18 mouse cellular contexts compared by ENCODE assay signal in the genomic region with DNA sequence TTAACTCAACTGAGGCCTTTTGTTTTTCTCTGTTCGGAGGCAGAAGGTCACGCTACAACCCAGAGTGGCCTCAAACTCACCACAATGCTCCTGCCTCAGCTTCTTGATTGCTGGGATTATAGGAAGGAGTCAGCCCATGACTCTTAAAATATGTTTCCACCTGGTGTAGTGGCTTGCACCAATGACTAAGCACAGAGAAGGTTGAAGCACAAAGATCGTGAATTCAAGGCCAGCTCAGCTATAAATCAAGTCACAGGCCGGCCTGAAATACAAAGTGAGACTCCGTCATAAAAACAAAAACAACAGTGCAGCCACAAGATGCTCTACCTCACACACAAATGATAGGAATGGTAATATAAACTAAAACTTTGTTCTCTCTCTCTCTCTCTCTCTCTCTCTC. TPM values are rescaled to one million over a fixed set of nuclear protein-coding genes. Genes with fewer than 3 reads are reported as not detected.
"Had no signal": no experiment of that assay in that cellular context is flagged by ENCODE, and none has a peak within 500 bp of the region (broad histone marks: within the 10 kb centered on the region; RNA-seq: fewer than 3 reads in every experiment).

No protein-coding gene starts in this region.

- H3K36me3 ChIP-seq: limb, embryonic 10.5 days; limb, embryonic 13.5 days; liver, embryonic 12.5 days; liver, embryonic 15.5 days; lung, embryonic 15.5 days; midbrain, embryonic 13.5 days; stomach, embryonic 15.5 days had no signal

- H3K4me3 ChIP-seq: limb, embryonic 10.5 days; limb, embryonic 13.5 days; liver, embryonic 12.5 days; liver, embryonic 15.5 days; lung, embryonic 15.5 days; midbrain, embryonic 13.5 days; stomach, embryonic 15.5 days had no signal

- H3K9ac ChIP-seq: limb, embryonic 13.5 days; liver, embryonic 12.5 days; liver, embryonic 15.5 days; lung, embryonic 15.5 days; midbrain, embryonic 13.5 days; stomach, embryonic 15.5 days had no signal

- DNase-seq: kidney, adult 18-20 months; kidney, adult 9 months; kidney, postnatal 14 days; kidney, postnatal 4 days; liver; lung, adult 18-20 months; right cerebral cortex, postnatal 25 days; spleen, adult 18-20 months; thymus, postnatal 25 days had no signal

- H3K9me3 ChIP-seq: limb, embryonic 10.5 days; liver, embryonic 12.5 days; liver, embryonic 15.5 days; lung, embryonic 15.5 days; midbrain, embryonic 13.5 days; stomach, embryonic 15.5 days had no signal

- H3K27me3 ChIP-seq: limb, embryonic 13.5 days; liver, embryonic 12.5 days; liver, embryonic 15.5 days; lung, embryonic 15.5 days; midbrain, embryonic 13.5 days; stomach, embryonic 15.5 days had no signal

- H3K4me1 ChIP-seq: limb, embryonic 13.5 days; liver, embryonic 12.5 days; liver, embryonic 15.5 days; lung, embryonic 15.5 days; stomach, embryonic 15.5 days had no signal

- H3K4me2 ChIP-seq: limb, embryonic 13.5 days; liver, embryonic 12.5 days; liver, embryonic 15.5 days; lung, embryonic 15.5 days; midbrain, embryonic 13.5 days; stomach, embryonic 15.5 days had no signal

- ATAC-seq: liver, embryonic 12.5 days; midbrain, embryonic 13.5 days had no signal

- H3K27ac ChIP-seq: limb, embryonic 10.5 days; limb, embryonic 13.5 days; liver, embryonic 12.5 days; liver, embryonic 15.5 days; lung, embryonic 15.5 days; macrophage; midbrain, embryonic 13.5 days; stomach, embryonic 15.5 days had no signal

RNA-seq across cellular contexts. Expression of gene Wif1, which starts 10.8 kb away (rescaled TPM):
- polyA plus RNA-seq: macrophage; thymus, postnatal 0 days had no signal
